Mouse (Mus musculus) layer of hippocampus, adult 2 months (tissue): ENCODE data around the gene Tmem123. TPM values are rescaled to one million over a fixed set of nuclear protein-coding genes. Genes with fewer than 3 reads are reported as not detected.
A peak's percentile ranks its signal among the peaks of the same experiment; 100 is the strongest.

ENCODE experiments used
- DNase-seq, 2 experiments: peaks; one replicate each; pipeline ENCODE4 v3.0.0; 2022; ENCODE audit warnings: low spot score in 2 of 2
- H3K27ac ChIP-seq: fragments of 200-600 bp; 2 replicates; pipeline ENCODE4 v1.8.1; 2022
- H3K4me3 ChIP-seq: fragments of 200-600 bp; 2 replicates; pipeline ENCODE4 v1.8.1; 2022; ENCODE audit warnings: mild to moderate bottlenecking
- CTCF ChIP-seq: fragments of 200-600 bp; conservative IDR thresholded peaks from 2 replicates; pipeline ENCODE4 v1.8.1; 2022; ENCODE audit warnings: antibody characterized with exemption, mild to moderate bottlenecking, moderate library complexity
- total RNA-seq, 2 experiments: library from RNA; stranded (reverse); gene quantifications; 2 replicates each; pipeline ENCODE4 v1.2.3; 2021

Tmem123 gene
- total RNA-seq, 2 experiments from 2014 or later = 9.9 to 11.1 TPM

DNA sequence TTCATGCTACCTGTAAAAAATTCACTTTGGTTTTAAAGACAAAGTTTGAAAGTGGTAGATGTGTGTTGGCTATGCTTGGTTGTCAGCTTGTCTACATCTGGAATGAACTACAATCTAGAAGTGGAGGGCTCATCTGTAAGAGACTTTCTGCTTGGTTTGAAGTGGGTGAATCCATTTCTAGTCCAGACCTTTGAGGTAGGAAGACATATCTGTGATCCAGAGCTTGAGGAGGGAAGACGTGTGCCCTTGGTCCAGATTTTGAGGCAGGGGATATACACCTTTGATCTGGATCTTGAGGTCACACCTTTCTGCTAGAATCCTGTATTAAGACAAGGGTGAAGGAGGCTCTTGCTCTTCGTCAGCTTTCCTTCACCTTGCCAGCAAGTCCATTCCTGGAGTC is 33.7 kb downstream of the Tmem123 start:
- Histone ChIP-seq H3K4me3 (no peak overlapping the region), H3K27ac (no peak overlapping the region)
- TF ChIP-seq CTCF = no peak
- DNase-seq = no peak

DNA sequence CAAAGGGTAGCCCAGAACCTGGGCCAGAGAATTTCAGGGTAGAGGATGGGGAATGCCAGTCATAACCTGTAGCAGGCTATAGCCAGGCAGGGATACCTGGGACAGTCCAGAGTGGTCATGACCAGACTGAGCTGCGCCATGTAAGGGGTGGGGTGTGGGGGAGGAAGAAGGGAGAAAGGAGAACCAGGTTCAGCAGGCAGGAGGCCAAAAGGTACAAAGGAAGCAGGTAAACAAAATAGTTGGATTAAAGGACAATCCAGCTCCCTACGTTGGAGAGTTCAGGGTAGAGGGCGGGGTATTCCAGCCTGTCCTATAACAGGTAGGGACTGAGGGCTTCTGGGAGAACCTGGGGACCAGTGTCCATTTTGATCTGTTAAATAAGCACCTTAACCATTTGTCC is 34.7 kb downstream of the Tmem123 start:
- Histone ChIP-seq H3K27ac (no peak overlapping the region), H3K4me3 (no peak overlapping the region)
- DNase-seq = no peak
- no peak for TF ChIP-seq CTCF

DNA sequence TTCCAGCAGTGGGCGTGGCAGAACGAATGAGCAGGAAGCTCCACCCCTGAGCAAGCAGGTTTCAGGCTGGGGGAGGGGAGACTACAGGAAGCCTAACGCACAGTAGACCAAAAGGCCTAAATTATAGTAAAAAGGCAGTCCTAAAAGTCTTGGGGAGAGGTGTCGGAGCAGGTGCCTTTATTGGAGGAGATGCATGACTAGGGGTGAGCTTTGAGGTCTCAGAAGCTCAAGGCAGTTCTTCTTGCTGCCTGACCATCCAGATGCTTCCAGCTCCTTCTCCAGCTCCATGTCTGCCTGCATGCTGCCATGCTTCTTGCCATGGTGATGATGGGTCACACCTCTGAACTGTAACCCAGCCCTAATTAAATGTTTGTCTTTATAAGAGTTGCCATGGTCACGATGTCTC is 41.3 kb downstream of the Tmem123 start:
- no peak overlapping the region for H3K27ac ChIP-seq
- no peak overlapping the region for H3K4me3 ChIP-seq
- TF ChIP-seq CTCF = no peak
- DNase-seq = no peak

DNA sequence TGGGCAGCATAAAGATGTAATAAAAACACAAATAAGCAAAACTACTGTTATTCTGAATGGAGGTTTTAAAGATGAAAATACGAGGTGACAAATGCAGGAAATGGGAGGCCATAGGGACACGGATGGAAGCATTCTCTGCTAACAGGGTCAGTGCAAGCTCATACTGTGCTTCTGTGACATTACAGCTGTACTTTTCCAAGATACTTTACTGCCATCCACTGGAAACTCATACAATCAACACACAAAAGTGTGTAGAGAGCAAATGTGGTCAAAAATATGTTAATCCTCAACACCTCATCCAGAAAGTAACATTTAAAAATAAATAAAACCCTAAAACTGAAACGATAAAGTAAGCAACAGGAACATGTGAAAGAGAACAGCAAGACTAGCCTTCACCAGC is 58.9 kb downstream of the Tmem123 start:
- no peak overlapping the region for H3K27ac ChIP-seq
- no peak overlapping the region for H3K4me3 ChIP-seq
- DNase-seq = no peak
- peak; percentile 63 for TF ChIP-seq CTCF

DNA sequence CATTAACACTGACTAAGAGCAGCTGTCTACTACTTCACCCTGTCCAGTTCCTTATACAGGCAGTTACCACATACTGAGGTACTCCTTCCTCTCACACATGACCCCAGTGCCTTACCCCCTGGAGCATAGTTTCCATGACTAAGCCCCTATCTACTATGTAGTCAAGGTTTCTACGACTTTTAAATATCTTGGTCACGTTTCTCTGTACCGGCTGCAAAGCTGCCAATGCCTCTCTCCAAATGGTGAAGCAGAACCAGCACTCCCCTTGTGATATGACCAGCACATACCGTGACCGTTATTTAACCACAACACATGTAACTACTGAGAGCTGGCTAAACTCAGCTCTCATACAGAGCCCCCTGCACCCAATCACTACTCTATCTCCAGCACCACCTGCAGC is 61.1 kb downstream of the Tmem123 start:
- no peak for DNase-seq
- TF ChIP-seq CTCF = no peak

DNA sequence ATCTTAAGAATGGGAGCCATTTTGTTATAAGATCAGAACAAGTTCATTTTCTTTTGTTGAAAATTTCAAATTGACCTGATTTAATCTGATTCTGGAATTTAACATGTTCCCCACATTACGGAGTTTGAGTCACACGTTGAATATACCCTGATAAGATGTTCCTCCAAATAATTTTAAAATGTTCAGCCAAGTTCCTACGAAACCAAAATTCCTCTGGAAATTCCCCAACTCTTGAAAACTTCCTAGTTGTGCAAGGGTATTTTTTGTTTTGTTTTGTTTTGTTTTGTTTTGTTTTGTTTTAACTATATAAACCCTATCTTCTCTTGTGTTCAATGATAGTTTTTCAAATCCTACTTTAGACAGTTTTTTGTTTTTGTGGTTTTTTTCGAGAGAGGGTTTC is 64.9 kb downstream of the Tmem123 start:
- DNase-seq = no peak
- TF ChIP-seq CTCF = no peak
- Histone ChIP-seq H3K4me3 (no peak overlapping the region), H3K27ac (no peak overlapping the region)

More for the DNA sequence above, 61.1 kb downstream of the Tmem123 start:
- H3K27ac ChIP-seq = no peak overlapping the region
- no peak overlapping the region for H3K4me3 ChIP-seq

DNA sequence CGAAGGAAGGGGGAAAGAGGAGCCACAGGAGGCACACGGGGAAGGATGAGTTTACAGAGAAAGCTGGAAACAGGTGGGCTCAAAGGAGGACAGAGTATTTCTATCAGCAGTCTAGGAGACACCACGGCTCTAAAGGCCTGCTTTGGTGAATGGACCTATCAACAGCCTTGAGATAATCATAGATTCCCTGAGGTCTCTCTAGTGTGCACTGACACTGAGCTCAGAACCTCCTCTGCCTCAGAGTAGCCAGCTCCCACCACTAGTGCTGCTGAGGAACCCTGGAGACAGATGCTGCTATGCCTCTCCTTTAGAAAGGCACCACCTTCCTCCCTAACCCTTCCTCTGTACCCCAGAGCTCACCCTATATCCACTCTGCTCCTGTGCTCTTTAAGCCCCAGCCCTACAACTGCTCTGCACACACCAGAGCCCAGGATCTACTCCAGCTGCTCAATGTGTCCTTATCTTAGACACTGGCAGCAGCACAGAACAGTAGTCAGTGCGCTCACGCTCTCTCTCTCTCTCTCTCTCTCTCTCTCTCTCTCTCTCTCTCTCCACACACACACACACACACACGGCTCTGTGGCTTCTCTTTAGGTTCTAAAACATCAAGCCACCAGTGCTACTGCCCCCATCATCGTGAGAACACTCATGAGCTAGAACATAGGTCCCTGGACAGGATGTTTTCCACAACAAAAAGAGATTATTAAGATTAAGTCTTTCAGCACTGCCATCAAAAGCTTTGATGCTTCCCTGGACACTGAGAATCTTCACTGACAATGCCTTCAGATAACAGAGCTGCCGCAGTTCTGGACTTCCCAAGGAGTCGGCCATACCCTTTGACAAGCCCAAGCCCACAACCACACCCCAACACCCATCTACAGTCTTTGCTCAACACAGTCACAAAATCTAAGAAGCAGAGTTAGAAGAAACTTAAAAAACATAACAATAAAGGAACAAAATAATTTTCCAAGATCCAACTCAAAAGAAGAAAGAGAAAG is 66.0 kb downstream of the Tmem123 start:
- no peak for TF ChIP-seq CTCF
- no peak for DNase-seq
- H3K4me3 ChIP-seq = no peak overlapping the region; the same call in 1 of the 2 replicates
- H3K27ac ChIP-seq = no peak overlapping the region

DNA sequence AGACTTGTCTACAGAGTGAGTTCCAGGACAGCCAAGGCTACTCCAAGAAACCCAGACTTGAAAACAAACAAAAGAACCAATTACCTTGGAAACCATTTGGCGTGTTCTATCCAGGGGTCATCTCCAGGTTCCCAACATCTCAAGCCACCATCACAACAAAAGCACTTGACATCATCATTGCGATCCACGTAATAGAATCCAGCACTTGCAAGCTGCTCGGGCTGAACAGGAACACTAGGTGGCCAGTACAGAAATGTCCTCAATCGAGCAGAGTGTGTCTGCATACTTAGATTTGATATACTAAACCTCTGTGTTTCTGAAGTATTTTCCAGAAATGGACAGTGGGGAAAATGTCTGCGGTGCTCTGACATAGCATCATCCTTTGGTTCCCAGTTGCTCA is 69.6 kb downstream of the Tmem123 start:
- Histone ChIP-seq H3K4me3 (peak overlapping the region; percentile 1), H3K27ac (no peak overlapping the region)
- TF ChIP-seq CTCF = peak; percentile 40
- DNase-seq = no peak

DNA sequence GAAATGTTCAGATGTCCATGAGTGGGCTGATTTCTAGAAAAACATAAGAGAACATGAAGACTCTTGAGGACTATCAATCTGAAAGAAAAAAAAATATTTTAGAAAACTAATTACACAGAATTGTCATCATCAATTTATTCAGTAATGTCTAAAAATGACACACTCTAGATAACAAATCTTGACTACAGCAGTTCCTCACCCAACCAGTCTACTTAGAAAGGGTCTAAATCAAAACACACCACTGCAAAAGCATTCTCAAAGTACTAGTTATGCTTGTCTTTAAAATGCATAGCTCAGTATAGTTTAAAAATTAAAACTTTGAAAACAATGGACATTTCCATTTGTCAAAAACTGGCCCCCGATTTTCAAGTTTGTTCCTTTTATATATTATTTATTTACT is 71.5 kb downstream of the Tmem123 start:
- peak overlapping the region; percentile 69 for H3K4me3 ChIP-seq
- TF ChIP-seq CTCF = no peak

DNA sequence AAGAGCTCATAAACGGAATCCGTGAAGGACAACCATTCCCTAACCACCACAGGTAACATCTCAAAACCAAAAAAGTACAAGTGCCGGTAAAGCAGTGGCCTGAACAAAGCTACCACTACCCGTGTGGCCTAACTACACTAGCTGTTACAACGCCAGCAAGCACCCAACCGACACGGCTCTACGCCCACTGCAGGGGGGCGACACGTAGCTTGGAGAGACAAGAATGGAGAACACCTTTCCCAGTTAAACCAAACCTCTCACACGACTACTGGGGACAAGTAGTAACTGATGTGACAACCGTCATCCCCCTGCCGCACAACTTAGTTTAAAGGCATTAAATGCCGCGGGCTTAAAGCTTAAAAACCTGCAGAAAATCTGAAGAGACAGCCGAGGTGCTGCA is 72.5 kb downstream of the Tmem123 start:
- H3K4me3 ChIP-seq = peak overlapping the region; percentile 69
- 0 out of 2 replicates have a peak, but pooled peaks have one; percentile 16 for TF ChIP-seq CTCF
- H3K27ac ChIP-seq = peak overlapping the region; percentile 100
- peak; percentile 22 to 41 for DNase-seq

More for the DNA sequence above, 71.5 kb downstream of the Tmem123 start:
- no peak overlapping the region for H3K27ac ChIP-seq
- no peak for DNase-seq

DNA sequence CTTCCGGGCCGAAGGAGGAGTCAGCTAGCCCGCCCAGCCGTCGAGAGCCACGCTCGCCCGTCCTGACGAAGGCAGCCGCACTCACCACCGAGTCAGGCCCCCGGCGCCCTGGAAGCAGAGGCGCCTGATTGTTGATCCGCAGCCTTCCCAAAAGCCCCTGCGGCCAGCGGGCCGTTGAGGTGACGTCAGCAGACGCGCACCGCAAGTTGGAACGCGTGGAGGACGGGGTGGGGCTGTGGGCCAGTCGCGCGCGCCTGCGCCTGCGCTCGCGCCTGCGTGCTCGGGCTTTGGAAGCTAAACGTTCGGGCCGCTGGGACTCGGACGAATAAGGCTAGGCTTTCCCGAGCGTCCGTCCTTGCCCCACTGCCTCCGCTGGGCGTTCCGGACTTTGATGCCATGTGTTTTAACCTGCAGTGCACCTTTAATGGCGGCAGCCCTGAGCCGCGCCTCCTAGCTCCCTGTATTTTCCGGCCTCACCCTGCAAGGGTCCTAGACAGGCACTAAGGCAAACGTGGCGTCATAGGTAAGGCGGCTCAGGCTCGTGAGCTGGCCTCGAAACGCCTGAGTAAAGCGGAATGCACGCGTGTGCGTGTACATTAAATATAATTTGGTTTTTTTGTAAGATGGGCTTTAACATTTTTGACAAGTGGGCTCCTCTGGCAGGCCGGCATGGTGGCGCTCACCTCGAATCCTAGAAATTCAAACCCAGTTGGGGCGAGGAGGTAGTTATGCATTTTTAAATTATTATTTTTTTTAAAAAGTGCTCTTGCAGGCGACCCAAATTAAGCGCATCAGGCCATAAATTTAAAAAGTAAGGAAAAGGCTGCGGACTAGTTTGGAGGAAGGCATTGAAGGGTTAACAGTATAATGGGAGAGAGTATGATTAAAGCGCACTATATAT is 73.3 kb downstream of the Tmem123 start, which contains the start of gene Birc2:
Birc2 (minus strand) TSS at position 160 of the 901 bp plus-strand sequence.
- Histone ChIP-seq H3K4me3 (peak within 1 kb of the TSS; percentile 69), H3K27ac (peak within 1 kb of the TSS; percentile 100)
- TF ChIP-seq CTCF = no peak
- peak; percentile 96 to 97 for DNase-seq

DNA sequence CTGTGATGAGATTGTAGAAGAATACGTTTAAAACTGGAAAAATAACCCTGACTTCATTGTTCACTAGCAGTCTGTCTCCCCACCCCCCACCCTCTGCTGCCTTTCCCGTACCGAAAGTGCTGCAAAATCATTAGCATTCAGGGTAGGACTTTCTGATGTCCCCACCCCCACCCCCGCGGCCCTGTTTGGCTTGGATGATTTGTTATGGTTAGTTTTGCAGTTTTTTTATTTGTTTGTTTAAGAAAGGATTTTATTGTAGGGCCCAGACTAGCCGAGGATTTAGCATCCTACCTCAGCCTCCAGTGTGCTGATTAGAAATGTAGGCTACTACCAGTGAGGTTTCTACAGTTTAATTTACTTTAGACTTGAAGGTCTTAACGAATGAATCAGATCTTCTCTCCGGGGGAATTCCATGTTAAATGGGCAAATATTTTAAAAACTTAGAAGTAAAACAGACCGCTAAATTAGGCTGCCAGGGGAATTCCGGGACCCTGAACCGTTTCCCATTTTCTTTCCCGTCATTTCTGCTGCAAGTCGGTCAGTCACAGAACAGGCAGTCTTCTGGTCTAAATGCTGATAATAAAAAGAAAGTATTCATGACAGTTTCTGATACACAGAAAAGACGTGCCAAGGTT is 74.1 kb downstream of the Tmem123 start:
- peak overlapping the region; percentile 100 for H3K27ac ChIP-seq
- DNase-seq = no peak
- no peak for TF ChIP-seq CTCF
- peak overlapping the region; percentile 69 for H3K4me3 ChIP-seq
